Mouse (Mus musculus): Measurements from ENCODE around the gene Gramd4. TPM values are rescaled to one million over a fixed set of nuclear protein-coding genes. Genes with fewer than 3 reads are reported as not detected.
A peak's percentile ranks its signal among the peaks of the same experiment; 100 is the strongest.

Gramd4 gene
- total and polyA plus RNA-seq, 2 experiments from 2014 or later: 16.2 to 35.0 TPM

DNA sequence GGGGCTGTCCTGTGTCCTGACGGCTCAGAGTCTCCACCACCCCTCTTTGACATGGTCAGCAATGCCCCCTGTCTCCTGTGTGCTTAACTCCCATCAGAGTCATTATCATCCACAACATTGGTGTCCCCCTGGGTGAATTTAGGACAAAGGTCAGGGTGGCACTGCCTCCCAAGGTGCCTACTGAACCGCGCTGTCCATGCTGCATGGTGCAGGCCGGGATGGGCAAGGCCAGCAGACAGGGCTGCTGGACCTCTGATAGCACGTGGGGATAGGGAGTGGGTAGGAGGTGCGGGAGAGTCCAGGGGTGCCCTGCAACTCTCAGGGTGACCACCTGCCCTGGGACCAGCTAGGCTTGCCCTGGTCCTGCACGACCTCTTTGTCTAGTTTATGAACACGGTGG, 89.4 kb downstream of the Gramd4 start:
- Histone ChIP-seq H3K27me3 (ENCODE audit: control insufficient read depth, insufficient read depth, low read length) (no peaks in the 10 kb centered on the region), H3K4me1 (ENCODE audit: control insufficient read depth, insufficient read depth) (no peaks in the 10 kb centered on the region), H3K27ac (ENCODE audit: low read depth) (no peak overlapping the region), H3K9me3 (replicated peaks; ENCODE audit: control insufficient read depth, low read length) (no peaks in the 10 kb centered on the region), H3K9ac (replicated peaks; ENCODE audit: low read depth, low read length) (no peak overlapping the region), H3K4me3 (ENCODE audit: low read depth, low read length) (no peak overlapping the region), H3K4me2 (ENCODE audit: low read depth, low read length) (no peak overlapping the region), H3K36me3 (replicated peaks; ENCODE audit: control insufficient read depth, insufficient read depth, low read length) (peaks cover 85% of the 10 kb centered on the region)
- ATAC-seq (ENCODE audit: insufficient read depth, low read depth): no peak
- DNase-seq (ENCODE audit: low spot score): no peak
- WGBS: 86% methylated on average over 8 of the region's 8 CpGs
- TF ChIP-seq CTCF (IDR thresholded peaks at IDR 0.05; ENCODE audit: low read depth) (no peak), EP300 (IDR thresholded peaks at IDR 0.05; ENCODE audit: low read depth) (no peak)

DNA sequence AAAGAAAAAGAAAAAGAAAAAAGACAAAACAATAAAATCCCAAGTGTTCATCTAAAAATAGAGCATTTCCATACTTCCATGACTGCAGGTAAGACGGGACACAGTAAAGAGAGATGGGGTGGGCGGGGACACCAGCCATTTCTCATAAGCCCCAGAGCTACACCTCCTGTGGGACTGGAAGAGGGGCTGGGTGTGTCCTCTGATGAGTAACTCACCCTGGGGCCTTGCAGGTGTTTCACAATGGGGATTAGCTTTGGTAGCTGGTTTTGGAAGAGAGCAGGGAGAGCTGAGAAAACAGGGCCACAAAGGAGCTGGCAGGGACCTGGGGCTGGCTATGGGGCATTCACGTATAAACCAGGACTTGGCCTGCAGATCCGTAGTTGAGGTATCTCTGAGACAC, 93.1 kb downstream of the Gramd4 start:
- WGBS: 88% methylated on average over 4 of the region's 4 CpGs
- no peaks in the 10 kb centered on the region for H3K9me3 ChIP-seq (replicated peaks; ENCODE audit: control insufficient read depth, low read length)
- no peaks in the 10 kb centered on the region for H3K27me3 ChIP-seq (ENCODE audit: control insufficient read depth, insufficient read depth, low read length)
- DNase-seq (ENCODE audit: low spot score) (no peak), ATAC-seq (ENCODE audit: insufficient read depth, low read depth) (no peak)
- H3K9ac ChIP-seq (replicated peaks; ENCODE audit: low read depth, low read length): no peak overlapping the region
- TF ChIP-seq CTCF (IDR thresholded peaks at IDR 0.05; ENCODE audit: low read depth) (no peak), EP300 (IDR thresholded peaks at IDR 0.05; ENCODE audit: low read depth) (no peak)
- H3K4me3 ChIP-seq (ENCODE audit: low read depth, low read length): no peak overlapping the region
- no peak overlapping the region for H3K27ac ChIP-seq (ENCODE audit: low read depth)
- H3K4me2 ChIP-seq (ENCODE audit: low read depth, low read length): no peak overlapping the region
- H3K4me1 ChIP-seq (ENCODE audit: control insufficient read depth, insufficient read depth): no peaks in the 10 kb centered on the region
- H3K36me3 ChIP-seq (replicated peaks; ENCODE audit: control insufficient read depth, insufficient read depth, low read length): peaks cover 81% of the 10 kb centered on the region

DNA sequence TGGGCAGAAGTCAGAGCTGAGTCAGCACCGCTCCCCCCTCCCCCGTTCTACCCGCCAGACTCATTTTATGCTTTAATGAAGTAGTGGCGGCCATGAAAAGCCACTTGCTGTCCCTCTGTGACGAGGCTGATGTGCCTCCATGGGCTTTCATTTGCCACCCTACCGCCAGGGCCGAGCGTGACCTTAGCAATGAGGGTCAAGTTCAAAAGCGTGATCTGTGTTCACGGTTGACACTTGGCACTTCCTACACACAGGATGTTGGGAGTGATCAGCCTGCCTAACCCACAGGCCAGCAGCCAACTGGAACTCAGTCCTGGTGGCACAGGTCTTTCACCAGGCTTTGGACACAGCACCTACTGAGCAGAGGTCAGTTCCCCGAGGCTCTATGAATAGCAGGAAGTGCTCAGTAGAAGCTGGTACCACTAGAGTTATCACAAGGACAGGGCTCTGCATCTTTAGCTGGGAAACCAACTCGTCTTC, 96.0 kb downstream of the Gramd4 start:
- Histone ChIP-seq H3K9ac (replicated peaks; ENCODE audit: low read depth, low read length) (no peak overlapping the region), H3K9me3 (replicated peaks; ENCODE audit: control insufficient read depth, low read length) (no peaks in the 10 kb centered on the region), H3K27me3 (ENCODE audit: control insufficient read depth, insufficient read depth, low read length) (no peaks in the 10 kb centered on the region), H3K4me3 (ENCODE audit: low read depth, low read length) (no peak overlapping the region), H3K36me3 (replicated peaks; ENCODE audit: control insufficient read depth, insufficient read depth, low read length) (peaks cover 74% of the 10 kb centered on the region), H3K27ac (ENCODE audit: low read depth) (no peak overlapping the region), H3K4me2 (ENCODE audit: low read depth, low read length) (no peak overlapping the region), H3K4me1 (ENCODE audit: control insufficient read depth, insufficient read depth) (no peaks in the 10 kb centered on the region)
- WGBS: 85% methylated on average over 12 of the region's 12 CpGs
- ATAC-seq (ENCODE audit: insufficient read depth, low read depth) (no peak), DNase-seq (ENCODE audit: low spot score) (no peak)
- TF ChIP-seq CTCF (IDR thresholded peaks at IDR 0.05; ENCODE audit: low read depth) (no peak), EP300 (IDR thresholded peaks at IDR 0.05; ENCODE audit: low read depth) (no peak)

DNA sequence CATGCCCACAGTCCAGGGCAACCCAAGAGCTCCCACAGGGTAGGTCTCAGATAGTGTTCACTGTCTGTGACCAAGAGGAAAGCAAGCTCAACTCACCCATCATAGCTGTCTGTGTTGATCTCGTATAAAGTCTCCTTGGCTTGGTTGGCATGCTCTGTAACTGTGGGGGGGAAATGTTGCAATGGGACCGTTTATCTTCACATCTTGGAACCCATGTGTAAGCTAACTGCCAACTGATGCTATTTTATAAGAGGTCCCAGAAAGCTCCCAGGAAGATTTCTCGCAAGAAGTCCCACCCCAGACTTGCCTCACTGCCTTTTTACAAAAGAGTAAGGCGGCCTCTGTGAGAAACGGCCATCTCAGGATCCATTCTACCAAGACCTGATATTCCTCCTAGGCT, 99.0 kb downstream of the Gramd4 start:
- Histone ChIP-seq H3K4me2 (ENCODE audit: low read depth, low read length) (no peak overlapping the region), H3K27me3 (ENCODE audit: control insufficient read depth, insufficient read depth, low read length) (no peaks in the 10 kb centered on the region), H3K36me3 (replicated peaks; ENCODE audit: control insufficient read depth, insufficient read depth, low read length) (peaks cover 55% of the 10 kb centered on the region), H3K4me3 (ENCODE audit: low read depth, low read length) (no peak overlapping the region), H3K9ac (replicated peaks; ENCODE audit: low read depth, low read length) (no peak overlapping the region), H3K4me1 (ENCODE audit: control insufficient read depth, insufficient read depth) (no peaks in the 10 kb centered on the region), H3K9me3 (replicated peaks; ENCODE audit: control insufficient read depth, low read length) (no peaks in the 10 kb centered on the region), H3K27ac (ENCODE audit: low read depth) (no peak overlapping the region)
- 84% methylated on average over 5 of the region's 5 CpGs for WGBS
- TF ChIP-seq CTCF (IDR thresholded peaks at IDR 0.05; ENCODE audit: low read depth) (no peak), EP300 (IDR thresholded peaks at IDR 0.05; ENCODE audit: low read depth) (no peak)
- no peak for ATAC-seq (ENCODE audit: insufficient read depth, low read depth)
- DNase-seq (ENCODE audit: low spot score): no peak

DNA sequence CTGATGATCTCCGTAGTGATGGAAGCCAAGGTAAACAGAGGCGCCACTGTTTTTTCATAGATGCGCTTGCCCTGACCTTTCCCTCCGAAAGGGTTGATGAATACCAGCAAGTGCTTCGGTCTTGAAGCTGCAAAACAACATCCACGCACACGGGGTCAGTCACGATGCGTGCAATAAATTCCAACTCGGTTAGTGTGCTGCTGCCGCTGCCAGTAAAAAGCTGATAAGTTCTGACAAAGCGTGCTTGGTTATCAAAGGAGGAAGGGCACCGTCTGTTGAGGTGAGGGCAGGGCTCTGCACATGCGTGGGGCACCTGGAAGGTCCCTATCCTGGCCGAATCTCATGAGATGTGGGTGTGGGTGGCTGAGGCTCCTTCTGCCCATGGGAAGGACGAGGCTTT, 101.6 kb downstream of the Gramd4 start:
- H3K36me3 ChIP-seq (replicated peaks; ENCODE audit: control insufficient read depth, insufficient read depth, low read length): peaks cover 64% of the 10 kb centered on the region
- ATAC-seq (ENCODE audit: insufficient read depth, low read depth): peak; percentile 67
- H3K27ac ChIP-seq (ENCODE audit: low read depth): no peak overlapping the region

DNA sequence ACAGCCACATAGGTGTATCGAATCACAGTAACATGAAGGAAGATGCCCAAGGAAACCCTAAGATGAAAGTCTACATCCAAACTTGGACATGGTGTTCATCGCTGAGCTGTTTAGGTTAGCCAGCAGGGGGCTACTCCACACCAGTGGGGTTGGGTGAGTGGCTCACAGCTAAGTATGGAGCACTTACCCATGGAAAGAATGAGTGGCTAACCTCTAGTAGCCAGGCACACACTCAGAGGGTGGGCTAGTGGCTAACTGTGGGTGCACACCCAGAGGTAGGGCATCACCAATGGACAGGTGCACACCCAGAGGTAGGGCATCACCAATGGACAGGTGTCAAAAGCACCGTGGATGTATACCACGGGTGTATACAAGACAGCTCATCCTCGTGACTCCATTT, 102.2 kb downstream of the Gramd4 start:
- H3K27ac ChIP-seq (ENCODE audit: low read depth): no peak overlapping the region
- 84% methylated on average over 5 of the region's 5 CpGs for WGBS
- no peaks in the 10 kb centered on the region for H3K4me1 ChIP-seq (ENCODE audit: control insufficient read depth, insufficient read depth)
- ATAC-seq (ENCODE audit: insufficient read depth, low read depth) (0 out of 2 replicates have a peak, but pooled peaks have one; percentile 58), DNase-seq (ENCODE audit: low spot score) (no peak)
- no peaks in the 10 kb centered on the region for H3K9me3 ChIP-seq (replicated peaks; ENCODE audit: control insufficient read depth, low read length)
- no peak overlapping the region for H3K9ac ChIP-seq (replicated peaks; ENCODE audit: low read depth, low read length)
- H3K27me3 ChIP-seq (ENCODE audit: control insufficient read depth, insufficient read depth, low read length): no peaks in the 10 kb centered on the region
- no peak overlapping the region for H3K4me3 ChIP-seq (ENCODE audit: low read depth, low read length)
- TF ChIP-seq EP300 (IDR thresholded peaks at IDR 0.05; ENCODE audit: low read depth): no peak
- TF ChIP-seq CTCF (IDR thresholded peaks at IDR 0.05; ENCODE audit: low read depth): peak; percentile 52
- H3K36me3 ChIP-seq (replicated peaks; ENCODE audit: control insufficient read depth, insufficient read depth, low read length): peaks cover 64% of the 10 kb centered on the region
- no peak overlapping the region for H3K4me2 ChIP-seq (ENCODE audit: low read depth, low read length)

More for the DNA sequence above, 101.6 kb downstream of the Gramd4 start:
- no peaks in the 10 kb centered on the region for H3K27me3 ChIP-seq (ENCODE audit: control insufficient read depth, insufficient read depth, low read length)
- TF ChIP-seq EP300 (IDR thresholded peaks at IDR 0.05; ENCODE audit: low read depth): no peak
- TF ChIP-seq CTCF (IDR thresholded peaks at IDR 0.05; ENCODE audit: low read depth): peak; percentile 53
- no peaks in the 10 kb centered on the region for H3K9me3 ChIP-seq (replicated peaks; ENCODE audit: control insufficient read depth, low read length)
- WGBS: 42% methylated on average over 16 of the region's 16 CpGs
- H3K4me3 ChIP-seq (ENCODE audit: low read depth, low read length): no peak overlapping the region
- no peaks in the 10 kb centered on the region for H3K4me1 ChIP-seq (ENCODE audit: control insufficient read depth, insufficient read depth)
- no peak overlapping the region for H3K9ac ChIP-seq (replicated peaks; ENCODE audit: low read depth, low read length)
- DNase-seq (ENCODE audit: low spot score): no peak
- H3K4me2 ChIP-seq (ENCODE audit: low read depth, low read length): no peak overlapping the region

Measured in heart, postnatal 0 days (tissue).